Mouse (Mus musculus) heart, adult 11 months (tissue): ENCODE results near the gene Olfr1315-ps1.

Experiments
- DNase-seq: peaks from one replicate; pipeline ENCODE4 v3.0.0; 2022

Olfr1315-ps1 gene

GRCm38 (mm10) chr2:112115340-112115739 is at the start of gene Olfr1315-ps1:
TSS of gene Olfr1315-ps1 (minus strand) at chr2:112115440.
- DNase-seq: no peak

GRCm38 (mm10) chr2:112153898-112154297 is 38.7 kb upstream of the Olfr1315-ps1 start, which contains the start of gene Olfr1318:
TSS of gene Olfr1318 (plus strand) at chr2:112154198.
- no peak for DNase-seq

GRCm38 (mm10) chr2:112140029-112140428 is 24.8 kb upstream of the Olfr1315-ps1 start, which contains the start of gene Olfr1317:
TSS of gene Olfr1317 (plus strand) at chr2:112140329.
- DNase-seq: no peak

- DNase-seq: no peak
Measured at GRCm38 (mm10) chr2:112134877-112135276, 19.6 kb upstream of the Olfr1315-ps1 start, which contains the start of gene Olfr1316. TSS of gene Olfr1316 (minus strand) at chr2:112134977.

GRCm38 (mm10) chr2:112096681-112097080 is 18.6 kb downstream of the Olfr1315-ps1 start, which contains the start of gene Olfr1314:
TSS of gene Olfr1314 (minus strand) at chr2:112096781.
- no peak for DNase-seq

- DNase-seq: no peak
Measured at GRCm38 (mm10) chr2:112077743-112078142, 37.5 kb downstream of the Olfr1315-ps1 start, which contains the start of gene Olfr1313. TSS of gene Olfr1313 (minus strand) at chr2:112077843.
